Mouse (Mus musculus): Measurements from ENCODE around the gene Mllt10. TPM values are rescaled to one million over a fixed set of nuclear protein-coding genes. Genes with fewer than 3 reads are reported as not detected.

Gene Mllt10
- total RNA-seq, 1 experiment from 2014 or later = 95.8 TPM

- no peak for ATAC-seq (replicated peaks in 1 of 2; ENCODE audit: insufficient read depth in 1 of 2, low FRiP score in 2 of 2, low TSS enrichment in 1 of 2, low read depth in 1 of 2, poor library complexity in 2 of 2, severe bottlenecking in 2 of 2)
Measured at GRCm38 (mm10) chr2:18116432-18116831, 61.4 kb downstream of the Mllt10 start.

- no peak for ATAC-seq (replicated peaks in 1 of 2; ENCODE audit: insufficient read depth in 1 of 2, low FRiP score in 2 of 2, low TSS enrichment in 1 of 2, low read depth in 1 of 2, poor library complexity in 2 of 2, severe bottlenecking in 2 of 2)
Measured at GRCm38 (mm10) chr2:18138131-18138530, 83.1 kb downstream of the Mllt10 start.

GRCm38 (mm10) chr2:18139646-18140045, 84.6 kb downstream of the Mllt10 start:
- ATAC-seq (replicated peaks in 1 of 2; ENCODE audit: insufficient read depth in 1 of 2, low FRiP score in 2 of 2, low TSS enrichment in 1 of 2, low read depth in 1 of 2, poor library complexity in 2 of 2, severe bottlenecking in 2 of 2) = no peak

GRCm38 (mm10) chr2:18156131-18156530, 101.1 kb downstream of the Mllt10 start:
- ATAC-seq (replicated peaks in 1 of 2; ENCODE audit: insufficient read depth in 1 of 2, low FRiP score in 2 of 2, low TSS enrichment in 1 of 2, low read depth in 1 of 2, poor library complexity in 2 of 2, severe bottlenecking in 2 of 2) = no peak

GRCm38 (mm10) chr2:18159426-18159825, 104.4 kb downstream of the Mllt10 start:
- no peak for ATAC-seq (replicated peaks in 1 of 2; ENCODE audit: insufficient read depth in 1 of 2, low FRiP score in 2 of 2, low TSS enrichment in 1 of 2, low read depth in 1 of 2, poor library complexity in 2 of 2, severe bottlenecking in 2 of 2)

GRCm38 (mm10) chr2:18160992-18161391, 106.0 kb downstream of the Mllt10 start:
- no peak for ATAC-seq (replicated peaks in 1 of 2; ENCODE audit: insufficient read depth in 1 of 2, low FRiP score in 2 of 2, low TSS enrichment in 1 of 2, low read depth in 1 of 2, poor library complexity in 2 of 2, severe bottlenecking in 2 of 2)

- no peak for ATAC-seq (replicated peaks in 1 of 2; ENCODE audit: insufficient read depth in 1 of 2, low FRiP score in 2 of 2, low TSS enrichment in 1 of 2, low read depth in 1 of 2, poor library complexity in 2 of 2, severe bottlenecking in 2 of 2)
Measured at GRCm38 (mm10) chr2:18165511-18165910, 110.5 kb downstream of the Mllt10 start.

- ATAC-seq (replicated peaks in 1 of 2; ENCODE audit: insufficient read depth in 1 of 2, low FRiP score in 2 of 2, low TSS enrichment in 1 of 2, low read depth in 1 of 2, poor library complexity in 2 of 2, severe bottlenecking in 2 of 2) = peak; percentile 64 to 71
Measured at GRCm38 (mm10) chr2:18169174-18169948, 114.3 kb downstream of the Mllt10 start.

- ATAC-seq (replicated peaks in 1 of 2; ENCODE audit: insufficient read depth in 1 of 2, low FRiP score in 2 of 2, low TSS enrichment in 1 of 2, low read depth in 1 of 2, poor library complexity in 2 of 2, severe bottlenecking in 2 of 2) = no peak
Measured at GRCm38 (mm10) chr2:18175234-18175633, 120.2 kb downstream of the Mllt10 start.

GRCm38 (mm10) chr2:18176235-18176634, 121.2 kb downstream of the Mllt10 start:
- no peak for ATAC-seq (replicated peaks in 1 of 2; ENCODE audit: insufficient read depth in 1 of 2, low FRiP score in 2 of 2, low TSS enrichment in 1 of 2, low read depth in 1 of 2, poor library complexity in 2 of 2, severe bottlenecking in 2 of 2)

- ATAC-seq (replicated peaks in 1 of 2; ENCODE audit: insufficient read depth in 1 of 2, low FRiP score in 2 of 2, low TSS enrichment in 1 of 2, low read depth in 1 of 2, poor library complexity in 2 of 2, severe bottlenecking in 2 of 2) = no peak
Measured at GRCm38 (mm10) chr2:18180323-18180722, 125.3 kb downstream of the Mllt10 start.

GRCm38 (mm10) chr2:18181631-18182030, 126.6 kb downstream of the Mllt10 start:
- no peak for ATAC-seq (replicated peaks in 1 of 2; ENCODE audit: insufficient read depth in 1 of 2, low FRiP score in 2 of 2, low TSS enrichment in 1 of 2, low read depth in 1 of 2, poor library complexity in 2 of 2, severe bottlenecking in 2 of 2)

GRCm38 (mm10) chr2:18183079-18183478, 128.0 kb downstream of the Mllt10 start:
- ATAC-seq (replicated peaks in 1 of 2; ENCODE audit: insufficient read depth in 1 of 2, low FRiP score in 2 of 2, low TSS enrichment in 1 of 2, low read depth in 1 of 2, poor library complexity in 2 of 2, severe bottlenecking in 2 of 2) = no peak

GRCm38 (mm10) chr2:18188367-18188766, 133.3 kb downstream of the Mllt10 start:
- no peak for ATAC-seq (replicated peaks in 1 of 2; ENCODE audit: insufficient read depth in 1 of 2, low FRiP score in 2 of 2, low TSS enrichment in 1 of 2, low read depth in 1 of 2, poor library complexity in 2 of 2, severe bottlenecking in 2 of 2)

GRCm38 (mm10) chr2:18195285-18195684, 140.2 kb downstream of the Mllt10 start:
- ATAC-seq (replicated peaks in 1 of 2; ENCODE audit: insufficient read depth in 1 of 2, low FRiP score in 2 of 2, low TSS enrichment in 1 of 2, low read depth in 1 of 2, poor library complexity in 2 of 2, severe bottlenecking in 2 of 2) = no peak

GRCm38 (mm10) chr2:18195691-18196396, 140.8 kb downstream of the Mllt10 start:
- ATAC-seq (replicated peaks in 1 of 2; ENCODE audit: insufficient read depth in 1 of 2, low FRiP score in 2 of 2, low TSS enrichment in 1 of 2, low read depth in 1 of 2, poor library complexity in 2 of 2, severe bottlenecking in 2 of 2) = peak; percentile 42 to 64; a peak in 3 of 4 replicates

GRCm38 (mm10) chr2:18201820-18202462, 146.9 kb downstream of the Mllt10 start:
- no peak for ATAC-seq (replicated peaks in 1 of 2; ENCODE audit: insufficient read depth in 1 of 2, low FRiP score in 2 of 2, low TSS enrichment in 1 of 2, low read depth in 1 of 2, poor library complexity in 2 of 2, severe bottlenecking in 2 of 2)

- ATAC-seq (replicated peaks in 1 of 2; ENCODE audit: insufficient read depth in 1 of 2, low FRiP score in 2 of 2, low TSS enrichment in 1 of 2, low read depth in 1 of 2, poor library complexity in 2 of 2, severe bottlenecking in 2 of 2) = no peak
Measured at GRCm38 (mm10) chr2:18202923-18203322, 147.9 kb downstream of the Mllt10 start.
